Mouse (Mus musculus) olfactory bulb, adult 2 months (tissue): ENCODE results near the gene Frmd4b. TPM values are rescaled to one million over a fixed set of nuclear protein-coding genes. Genes with fewer than 3 reads are reported as not detected.

Source experiments
- H3K27ac ChIP-seq: fragments of 200-500 bp; 2 replicates; pipeline ENCODE4 v1.5.1; 2012; ENCODE audit warnings: low read depth, low read length; ENCODE audit not compliant: insufficient read depth
- H3K4me1 ChIP-seq: fragments of 200-500 bp; 2 replicates; pipeline ENCODE4 v1.6.1; 2012; ENCODE audit warnings: low read length; ENCODE audit not compliant: control insufficient read depth, insufficient read depth
- H3K4me3 ChIP-seq: fragments of 200-500 bp; 2 replicates; pipeline ENCODE4 v1.5.1; 2012; ENCODE audit warnings: mild to moderate bottlenecking, low read depth, low read length, moderate library complexity; ENCODE audit not compliant: insufficient read depth
- CTCF ChIP-seq: fragments of 200-500 bp; IDR thresholded peaks from 2 replicates; pipeline ENCODE4 v1.5.1; 2012; ENCODE audit warnings: low read depth, mild to moderate bottlenecking, low read length, moderate library complexity; ENCODE audit not compliant: insufficient read depth
- POLR2A ChIP-seq: fragments of 200-500 bp; IDR thresholded peaks from 2 replicates; pipeline ENCODE4 v1.6.1; 2012; ENCODE audit warnings: mild to moderate bottlenecking, low read depth, low read length, moderate library complexity; ENCODE audit not compliant: insufficient read depth
- WGBS: fragments of 180-500 bp; shearing (Covaris S2); methylation state at CpG from one replicate; pipeline ENCODE4 v1.1.7; 2018; 5-methylcytosine and 5-hydroxymethylcytosine counted together
- polyA plus RNA-seq: library from polyadenylated mRNA; stranded (reverse); fragments of >200 nt; gene quantifications from 2 replicates; pipeline ENCODE4 v1.2.4, GENCODE M21; 2012; ENCODE audit warnings: low replicate concordance; ENCODE audit not compliant: missing spikeins, insufficient read depth, insufficient read length

Gene Frmd4b
- polyA plus RNA-seq, 1 experiment = not detected

DNA sequence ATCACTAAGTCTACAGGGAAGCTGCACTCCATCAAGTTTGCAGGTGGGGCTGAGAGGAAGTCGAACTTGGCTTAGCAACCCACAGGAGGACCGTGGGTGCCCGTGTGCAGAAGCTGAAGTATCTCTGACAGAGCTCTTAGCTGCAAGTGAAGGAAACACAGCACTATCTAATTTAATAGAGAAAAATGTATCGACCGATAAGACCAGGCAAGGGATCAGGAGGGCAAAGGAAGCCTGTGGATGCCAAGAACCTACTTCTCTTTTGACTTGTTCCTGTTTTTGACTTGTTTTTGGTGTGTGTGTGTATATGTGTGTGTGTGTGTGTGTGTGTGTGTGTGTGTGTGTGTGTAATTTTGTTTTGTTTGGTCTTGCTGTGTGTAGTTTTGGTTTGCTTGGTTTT lies 112.7 kb downstream of the Frmd4b start:
- Histone ChIP-seq H3K4me3 (no peak overlapping the region), H3K4me1 (peaks cover 6% of the 10 kb centered on the region), H3K27ac (no peak overlapping the region)
- 89% methylated on average over 5 of the region's 5 CpGs for WGBS
- TF ChIP-seq CTCF (no peak), POLR2A (no peak)

DNA sequence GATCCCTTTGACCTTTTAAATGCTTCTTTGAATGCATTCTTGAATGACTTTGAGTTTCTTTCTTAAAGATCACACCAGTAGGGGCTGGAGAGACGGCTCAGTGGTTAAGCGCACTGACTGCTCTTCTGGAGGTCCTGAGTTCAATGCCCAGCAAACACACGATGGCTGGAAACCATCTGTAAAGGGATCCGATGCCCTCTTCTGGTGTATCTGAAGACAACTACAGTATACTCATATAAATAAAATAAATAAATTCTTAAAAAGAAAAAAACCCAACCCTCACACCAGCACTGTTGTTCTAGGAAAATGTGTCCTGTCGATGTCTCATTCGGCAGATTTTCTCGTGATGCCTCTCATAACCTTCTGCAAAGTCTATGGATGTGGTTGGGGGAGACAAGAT lies 116.3 kb downstream of the Frmd4b start:
- 90% methylated on average over 7 of the region's 7 CpGs for WGBS
- TF ChIP-seq POLR2A (no peak), CTCF (no peak)
- H3K4me1 ChIP-seq = peaks cover 1% of the 10 kb centered on the region
- no peak overlapping the region for H3K4me3 ChIP-seq
- no peak overlapping the region for H3K27ac ChIP-seq

DNA sequence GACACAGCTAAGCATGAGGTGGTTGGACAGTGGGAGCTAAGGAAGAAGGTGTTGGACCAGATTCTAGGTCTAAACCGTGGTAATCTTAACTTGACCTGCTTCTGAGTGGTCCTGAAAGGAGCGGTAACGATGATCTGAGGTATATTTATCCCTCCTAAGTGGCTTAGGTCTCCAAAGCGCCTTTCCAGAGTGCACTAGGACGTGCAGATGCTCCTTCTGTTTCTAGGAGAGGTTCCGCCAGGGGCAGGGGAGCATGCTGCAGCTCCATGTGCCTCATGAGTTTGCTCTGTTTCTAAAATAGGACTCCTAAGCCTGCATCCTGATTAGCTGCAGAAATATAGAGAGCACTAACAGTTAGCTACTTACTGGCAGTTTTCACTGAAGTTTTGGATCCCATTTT lies 117.1 kb downstream of the Frmd4b start:
- H3K4me3 ChIP-seq = no peak overlapping the region
- no peak overlapping the region for H3K27ac ChIP-seq
- TF ChIP-seq POLR2A (no peak), CTCF (no peak)
- H3K4me1 ChIP-seq = no peaks in the 10 kb centered on the region
- 84% methylated on average over 6 of the region's 6 CpGs for WGBS

DNA sequence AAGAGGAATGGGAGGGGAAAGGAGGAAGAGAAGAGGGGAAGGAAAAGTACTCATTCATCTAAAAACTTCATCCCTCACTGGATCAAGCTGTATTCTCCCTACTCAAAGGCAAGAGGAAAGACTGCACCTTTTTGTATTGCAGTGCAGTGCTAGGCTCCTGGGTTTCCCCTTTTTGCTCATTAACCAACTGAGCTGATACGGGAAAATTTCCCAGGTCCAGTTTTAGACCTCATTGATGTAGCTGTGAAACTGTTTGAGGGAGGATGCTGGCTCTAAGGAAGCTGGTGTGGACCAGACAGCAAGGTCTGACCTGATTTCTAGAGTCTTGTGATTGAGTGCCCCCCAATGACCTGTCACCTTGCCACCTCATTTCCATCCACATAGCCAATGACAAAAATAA lies 121.3 kb downstream of the Frmd4b start:
- WGBS = 43% methylated on average over 1 of the region's 1 CpGs
- no peak for TF ChIP-seq CTCF
- no peak for TF ChIP-seq POLR2A
- Histone ChIP-seq H3K4me3 (no peak overlapping the region), H3K4me1 (no peaks in the 10 kb centered on the region), H3K27ac (no peak overlapping the region)

DNA sequence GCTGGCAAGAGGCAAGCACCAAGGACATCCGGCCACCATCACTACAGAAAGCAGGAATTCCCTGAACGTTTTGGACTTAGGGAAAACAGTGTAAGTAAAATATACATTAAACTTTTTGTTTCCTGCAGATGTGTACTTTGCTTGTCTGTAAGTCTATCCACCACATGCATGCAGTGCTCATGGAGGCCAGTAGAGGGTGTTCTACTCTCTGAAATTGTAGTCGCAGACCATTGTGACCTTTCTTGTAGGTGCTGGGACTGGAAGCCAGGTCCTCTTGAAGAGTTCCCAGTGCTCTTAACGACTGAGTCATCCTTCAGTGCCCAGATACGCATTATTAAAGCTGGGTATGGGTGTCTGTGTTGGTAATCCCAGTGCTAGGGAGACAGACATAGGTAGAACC lies 126.3 kb downstream of the Frmd4b start:
- no peak overlapping the region for H3K4me3 ChIP-seq
- TF ChIP-seq POLR2A (no peak), CTCF (no peak)
- H3K4me1 ChIP-seq = peaks cover 15% of the 10 kb centered on the region
- H3K27ac ChIP-seq = no peak overlapping the region
- 93% methylated on average over 5 of the region's 5 CpGs for WGBS

DNA sequence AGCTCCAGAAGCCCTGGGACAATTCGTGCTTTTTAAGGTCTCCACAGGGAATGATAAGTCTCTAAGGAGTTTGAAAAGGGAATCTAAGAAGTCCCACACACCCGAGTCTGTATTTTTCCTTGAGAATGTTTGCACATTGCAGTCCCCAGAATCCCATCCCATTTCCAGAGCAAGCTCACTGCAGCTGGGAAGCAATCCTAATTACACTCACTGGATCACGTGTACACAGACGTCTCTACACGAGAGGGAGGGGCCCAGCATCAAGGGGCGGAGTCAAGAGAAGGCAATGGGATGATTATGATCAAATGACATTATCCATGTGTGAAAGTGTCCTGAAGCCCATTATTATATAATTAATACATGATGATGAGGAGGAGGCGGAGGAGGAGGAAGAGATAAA lies 128.5 kb downstream of the Frmd4b start:
- 25% methylated on average over 7 of the region's 7 CpGs for WGBS
- Histone ChIP-seq H3K27ac (no peak overlapping the region), H3K4me3 (no peak overlapping the region), H3K4me1 (peaks cover 15% of the 10 kb centered on the region)
- TF ChIP-seq POLR2A = no peak
- TF ChIP-seq CTCF = no peak

DNA sequence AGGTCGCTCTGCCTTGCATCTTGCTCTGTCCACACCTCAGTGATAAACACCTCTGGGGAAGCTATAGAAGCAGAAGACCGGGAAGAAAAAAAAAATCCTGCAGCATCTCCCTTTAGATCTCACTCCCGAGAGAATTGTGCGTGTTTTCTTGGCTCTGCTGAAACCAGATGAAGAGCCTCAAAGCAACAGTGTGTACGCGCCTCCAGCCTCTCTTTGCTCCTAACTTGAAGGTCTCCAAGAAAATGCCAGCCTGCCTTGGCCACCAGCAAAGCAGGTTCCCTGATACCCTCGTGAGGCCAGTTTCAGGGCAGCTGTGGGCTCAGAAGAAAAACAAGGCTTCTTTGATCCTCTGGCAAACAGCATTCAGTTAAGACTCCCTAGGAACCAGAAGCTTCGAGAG lies 129.1 kb downstream of the Frmd4b start:
- Histone ChIP-seq H3K4me1 (peaks cover 15% of the 10 kb centered on the region), H3K4me3 (no peak overlapping the region), H3K27ac (no peak overlapping the region)
- no peak for TF ChIP-seq CTCF
- no peak for TF ChIP-seq POLR2A
- 13% methylated on average over 8 of the region's 8 CpGs for WGBS

DNA sequence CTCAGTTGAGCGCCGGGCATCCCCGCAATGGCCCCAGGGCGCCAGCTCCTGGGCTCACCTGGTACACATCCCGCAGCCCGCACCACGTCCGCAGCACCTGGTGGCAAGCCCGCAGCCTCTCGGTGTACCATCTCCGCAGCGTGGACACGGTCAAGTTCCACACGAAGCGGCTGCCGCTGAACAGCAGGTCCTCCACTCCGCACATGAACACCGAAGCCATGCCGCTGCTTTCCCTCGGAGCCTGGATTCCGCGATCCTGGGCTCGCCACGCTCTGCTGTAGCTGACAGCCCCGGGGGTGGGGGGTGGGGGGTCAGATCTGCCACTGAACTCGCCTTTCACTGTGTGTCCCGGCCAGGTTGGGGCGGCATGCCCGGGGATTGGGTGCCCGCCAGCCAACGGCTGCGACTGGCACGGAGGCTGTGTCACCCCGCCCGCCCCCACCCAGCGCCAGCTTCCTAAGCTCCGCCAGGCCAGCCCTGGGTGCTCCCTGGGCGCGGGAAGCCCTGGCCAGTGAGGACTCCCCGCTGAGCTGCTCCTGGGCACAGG lies 129.7 kb downstream of the Frmd4b start:
- Histone ChIP-seq H3K4me3 (peak overlapping the region; percentile 56), H3K4me1 (peaks cover 15% of the 10 kb centered on the region), H3K27ac (no peak overlapping the region)
- TF ChIP-seq POLR2A (no peak), CTCF (no peak)
- under 1% methylated on average over 40 of the region's 40 CpGs for WGBS

DNA sequence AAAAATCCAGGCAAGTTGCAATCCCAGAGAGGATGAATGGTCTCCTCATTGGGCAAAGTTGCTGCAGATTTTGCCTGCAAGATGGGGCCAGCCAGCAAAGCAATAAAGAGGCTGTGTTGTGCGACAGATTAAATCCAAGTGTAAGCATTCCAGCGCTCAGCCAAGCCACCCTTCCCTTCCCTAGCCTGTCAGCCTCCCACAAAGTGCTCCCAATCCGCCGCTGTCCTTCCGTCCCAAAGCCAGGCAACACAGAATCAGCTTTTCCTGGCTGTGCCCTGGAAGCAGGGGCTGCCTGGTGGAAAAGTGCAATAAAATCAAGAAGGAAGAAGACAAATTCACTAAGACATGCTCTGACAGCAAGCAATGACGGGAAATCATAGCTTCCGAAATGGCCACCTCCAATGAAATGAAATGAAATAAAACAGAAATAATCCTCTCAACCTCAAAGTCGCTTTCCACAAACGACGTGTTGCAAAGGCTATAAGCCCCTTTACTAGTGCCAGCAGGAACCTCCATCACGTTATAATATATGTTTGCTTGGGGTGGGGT lies 130.5 kb downstream of the Frmd4b start:
- peaks cover 15% of the 10 kb centered on the region for H3K4me1 ChIP-seq
- H3K4me3 ChIP-seq = peak overlapping the region; percentile 56
- TF ChIP-seq CTCF (no peak), POLR2A (no peak)
- WGBS = 24% methylated on average over 11 of the region's 11 CpGs
- H3K27ac ChIP-seq = no peak overlapping the region
